Mouse (Mus musculus) naive thymus-derived CD4-positive, alpha-beta T cell, adult 2 months (primary cell): ENCODE measurements around the gene Abhd14a.

Experiments used
- DNase-seq: peaks from one replicate; pipeline ENCODE4 v3.0.0-alpha.2; 2011; ENCODE audit warnings: low read depth

The Abhd14a gene

GRCm38 (mm10) chr9:106411091-106411594 is 36.3 kb downstream of the Abhd14a start:
- peak; percentile 43 for DNase-seq

DNA sequence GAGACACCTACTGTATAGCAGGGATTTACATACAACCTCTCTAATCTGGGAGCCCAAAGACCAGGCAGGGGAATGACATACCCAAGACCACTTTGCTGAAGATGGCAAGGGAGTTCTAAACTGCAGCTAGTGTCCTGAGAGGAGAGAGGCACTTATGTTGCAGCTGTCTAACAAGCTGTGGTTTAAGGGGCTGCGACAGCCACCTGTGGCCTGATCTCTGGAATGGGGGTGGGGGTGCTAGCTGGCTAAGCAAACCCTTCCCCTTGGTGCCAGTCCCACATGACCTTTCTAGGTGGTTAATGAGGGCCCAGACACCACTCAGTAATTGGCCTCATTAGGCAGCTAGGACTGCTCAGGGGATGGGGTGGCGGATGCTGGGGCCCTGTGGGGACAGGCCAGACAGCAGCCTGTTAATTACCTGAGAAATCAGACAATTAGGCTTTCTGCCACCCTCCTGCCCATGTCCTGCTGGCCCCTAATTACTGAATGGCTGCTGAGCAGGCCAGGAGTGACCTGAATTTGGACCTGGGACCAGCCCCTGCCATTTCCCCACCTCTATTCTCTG is 37.3 kb downstream of the Abhd14a start:
- no peak for DNase-seq

DNA sequence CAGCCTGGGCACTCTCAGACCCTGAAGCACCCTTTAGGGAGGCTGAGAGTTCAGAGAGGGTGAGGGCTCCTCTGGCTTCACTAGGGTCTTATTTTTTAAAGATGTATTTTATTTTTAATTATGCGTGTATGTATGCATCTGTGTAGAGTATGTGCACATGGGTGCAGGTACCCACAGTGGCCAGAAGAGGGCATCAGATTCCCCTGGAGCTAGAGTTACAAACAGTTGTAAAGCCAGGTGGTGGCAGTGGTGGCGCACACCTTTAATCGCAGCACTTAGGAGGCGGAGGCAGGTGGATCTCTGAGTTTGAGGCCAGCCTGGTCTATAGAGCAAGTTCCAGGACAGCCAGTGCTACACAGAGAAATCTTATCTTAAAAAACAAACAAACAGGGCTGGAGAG is 38.4 kb downstream of the Abhd14a start:
- DNase-seq: peak; percentile 32

DNA sequence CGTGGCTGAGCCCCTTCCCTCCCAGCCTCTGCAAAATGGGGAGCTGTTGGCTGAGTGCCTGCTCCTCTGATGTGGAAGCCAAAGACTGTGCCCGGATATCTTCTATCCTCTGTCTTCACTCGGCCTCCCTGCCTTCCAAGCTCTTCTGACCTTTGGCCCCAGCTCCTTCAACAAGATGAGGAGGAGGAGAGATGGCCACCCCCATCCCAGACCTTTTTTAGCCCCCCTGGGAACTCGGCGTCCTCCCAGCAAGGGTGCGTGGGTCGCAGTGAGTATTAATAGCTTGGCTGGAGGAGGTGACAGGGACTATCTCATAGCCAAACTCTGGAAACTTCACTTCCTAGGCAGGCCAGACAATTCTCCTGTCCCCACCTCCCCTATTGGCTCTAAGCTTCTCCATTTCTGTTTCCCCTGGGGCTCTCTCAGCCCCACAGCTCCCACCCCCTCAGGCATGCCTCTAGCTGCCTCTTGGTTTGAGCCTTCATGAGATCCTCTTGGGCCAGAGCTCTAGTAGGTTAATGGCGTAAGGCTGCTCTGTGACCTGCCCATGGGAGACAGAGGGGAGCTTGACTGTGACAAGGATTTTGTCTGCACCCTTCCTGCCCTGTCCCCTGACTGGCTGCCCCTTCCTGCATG is 40.9 kb downstream of the Abhd14a start:
- no peak for DNase-seq

- no peak for DNase-seq
These were observed 42.2 kb downstream of the Abhd14a start for GRCm38 (mm10) chr9:106405275-106405674.

DNA sequence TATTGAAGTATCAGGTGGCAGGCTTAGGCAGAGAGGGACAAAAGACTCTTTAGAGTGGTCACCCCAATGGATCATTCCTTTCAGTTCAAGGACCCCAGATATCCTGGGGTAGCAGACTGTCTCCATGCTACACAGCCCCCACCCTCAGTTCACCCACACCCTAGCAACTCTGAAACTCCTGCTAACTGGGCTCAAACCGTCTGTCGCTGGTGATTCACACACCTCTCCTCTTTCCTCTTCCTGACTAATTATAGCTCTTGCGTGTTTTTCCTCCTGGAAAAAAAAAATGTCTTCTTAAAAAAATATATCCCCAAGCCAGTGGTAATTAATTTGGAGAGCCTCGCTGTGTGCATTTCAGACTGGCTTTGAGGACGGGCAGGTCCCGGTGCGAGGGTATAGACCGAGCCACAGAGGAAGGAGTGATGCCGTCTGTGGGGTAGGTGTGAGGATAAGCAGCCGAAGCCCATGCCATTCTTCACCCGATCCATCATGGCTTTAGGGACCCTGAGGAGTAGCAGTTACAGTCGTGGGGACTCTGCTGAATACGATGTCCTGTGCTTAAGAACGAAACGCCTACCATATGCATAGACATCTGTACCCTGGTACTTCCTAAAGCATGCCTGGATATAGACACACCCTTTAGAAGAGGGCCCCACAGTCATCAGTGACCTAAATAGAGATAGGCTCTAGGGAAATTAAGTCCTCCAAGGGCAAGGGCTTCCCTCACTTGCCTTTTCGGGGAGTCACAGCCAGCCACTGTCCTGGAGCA is 44.7 kb downstream of the Abhd14a start:
- DNase-seq: no peak

DNA sequence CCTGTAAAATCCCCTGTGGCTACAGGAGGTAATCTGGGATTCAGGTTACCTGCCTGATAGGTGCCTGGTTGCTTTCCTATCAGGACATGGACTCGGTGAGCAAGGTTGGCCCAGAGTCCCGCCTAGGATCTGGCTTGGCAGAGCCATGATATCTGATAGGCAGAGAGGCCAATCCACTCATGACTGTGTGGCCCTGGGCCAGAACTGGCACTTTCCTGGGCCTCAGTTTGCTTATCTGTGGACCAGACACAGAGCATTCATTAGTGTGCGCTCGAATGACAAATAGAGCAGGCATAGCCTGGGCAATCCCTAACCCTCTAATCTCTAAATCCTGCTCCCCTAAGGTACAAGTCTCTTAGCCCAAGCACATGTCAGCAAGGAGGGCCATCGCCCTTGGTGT is 45.3 kb downstream of the Abhd14a start:
- no peak for DNase-seq

DNA sequence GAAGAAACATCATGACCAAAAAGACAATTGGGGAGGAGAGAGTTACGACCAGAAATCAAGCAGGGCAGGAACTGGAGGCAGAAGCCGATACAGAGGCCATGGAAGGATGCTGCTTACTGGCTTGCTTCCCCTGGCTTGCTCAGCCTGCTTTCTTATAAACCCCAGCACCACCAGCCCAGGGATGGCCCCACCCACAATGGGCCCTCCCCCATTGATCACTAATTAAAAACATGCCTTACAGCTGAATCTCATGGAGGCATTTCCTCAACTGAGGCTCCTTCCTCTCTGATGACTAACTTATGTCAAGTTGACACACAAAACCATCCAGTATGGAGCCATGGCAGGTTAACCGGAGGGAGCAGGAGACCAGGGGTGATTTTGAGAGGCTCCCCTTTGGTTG is 47.7 kb downstream of the Abhd14a start:
- no peak for DNase-seq

- no peak for DNase-seq
These were observed 48.7 kb downstream of the Abhd14a start for GRCm38 (mm10) chr9:106398667-106399311.

DNA sequence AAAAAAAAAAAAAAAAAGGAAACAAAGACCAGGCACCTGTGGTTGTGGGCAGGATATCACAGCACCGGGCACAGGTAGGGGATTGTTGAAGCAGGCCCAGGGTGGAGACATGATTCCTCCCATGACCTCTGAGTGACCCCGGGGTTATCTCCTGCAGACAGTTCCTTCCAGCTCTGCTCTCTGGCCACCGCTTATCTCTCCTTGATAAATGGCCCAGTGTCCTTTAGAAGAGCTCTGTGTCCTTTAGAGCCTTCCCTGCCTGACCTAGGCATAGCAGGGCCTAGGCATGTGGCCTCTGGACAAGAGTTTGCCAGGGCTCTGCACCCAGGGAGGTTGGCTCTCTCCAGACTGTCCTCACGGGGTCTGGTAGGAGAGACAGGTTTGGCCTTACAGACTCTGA is 49.7 kb downstream of the Abhd14a start:
- no peak for DNase-seq

DNA sequence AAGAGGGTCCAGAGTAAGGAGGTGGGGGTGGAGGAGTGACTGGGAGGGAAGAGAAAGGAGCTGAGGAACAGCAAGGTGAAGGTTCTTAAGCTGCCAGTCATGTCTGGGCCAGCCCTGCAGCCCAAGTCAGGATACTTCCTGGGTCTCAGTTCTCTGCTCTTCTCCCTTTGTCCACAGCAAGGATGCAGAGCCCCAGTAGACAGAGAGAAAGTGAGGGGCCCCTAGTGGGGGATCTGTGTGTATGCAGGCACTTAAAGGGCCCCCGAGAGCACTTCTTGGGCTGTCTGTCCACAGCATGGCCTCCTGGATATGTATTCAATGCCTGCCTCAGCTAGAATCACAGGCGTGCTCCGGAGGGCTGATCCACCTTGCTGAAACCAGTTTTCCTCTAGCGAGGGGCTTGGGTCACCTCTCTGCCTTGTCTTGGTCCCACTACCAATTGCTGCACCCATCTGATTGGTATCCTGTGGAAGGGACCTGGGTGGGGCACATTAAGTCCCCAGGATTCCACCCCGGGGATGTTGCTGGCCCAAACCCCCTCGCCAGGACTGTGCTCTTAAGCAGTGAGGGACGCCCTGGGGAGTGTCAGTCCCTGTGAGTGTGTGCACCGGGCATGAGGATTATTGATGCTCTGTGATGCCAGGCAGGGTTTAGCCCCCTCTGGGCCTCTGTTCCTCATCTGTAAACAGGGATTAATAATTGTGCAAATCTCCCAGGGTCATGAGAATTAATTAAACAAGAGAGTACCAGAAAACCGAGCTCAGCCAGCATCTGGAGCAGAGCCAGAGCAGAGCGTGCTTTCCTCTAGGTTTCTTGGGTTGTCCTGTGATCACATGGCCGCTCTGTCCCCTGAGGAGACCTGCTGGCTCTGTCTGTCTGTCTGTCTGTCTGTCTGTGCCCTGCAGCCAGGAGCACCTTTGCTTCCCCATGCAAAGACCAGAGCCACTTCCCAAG is 52.6 kb downstream of the Abhd14a start:
- peak; percentile 63 for DNase-seq

- DNase-seq: no peak
These were observed 53.9 kb downstream of the Abhd14a start for GRCm38 (mm10) chr9:106393548-106393947.

DNA sequence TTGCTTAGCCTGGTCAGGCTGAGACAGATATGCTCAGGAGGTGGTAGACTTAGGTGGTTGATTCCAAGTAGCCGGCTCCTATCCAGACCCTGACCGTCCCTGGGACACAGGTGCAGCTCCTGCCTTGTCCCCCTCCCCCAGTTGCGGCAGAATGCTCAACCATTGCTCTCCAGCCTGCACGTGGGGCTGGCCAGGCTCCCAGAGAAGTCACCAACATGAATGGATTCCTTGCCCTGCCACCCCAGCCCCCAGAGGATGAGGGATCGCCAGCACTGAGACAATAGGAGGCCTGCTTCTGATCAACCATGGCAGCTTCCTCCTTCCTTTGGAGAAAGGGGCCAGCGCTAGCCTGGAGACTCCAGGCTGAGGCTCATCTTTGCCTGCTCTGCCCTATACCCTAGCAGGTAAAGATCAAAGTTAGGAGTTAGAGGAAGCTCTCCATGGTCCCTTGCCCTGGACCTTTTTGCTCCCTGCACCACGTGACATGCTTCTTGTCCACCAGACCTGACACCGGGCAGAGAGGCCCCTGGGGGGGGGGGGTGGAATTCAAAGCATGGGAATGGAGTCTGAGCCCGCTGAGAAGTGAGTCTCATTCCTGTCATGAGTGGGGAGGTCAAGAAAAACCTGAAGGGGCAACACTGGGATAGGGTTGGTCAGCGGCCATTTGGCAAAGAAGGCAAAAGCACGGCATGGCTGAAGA is 54.5 kb downstream of the Abhd14a start:
- DNase-seq: no peak
